Mouse (Mus musculus): ENCODE measurements at regions not wholly inside any gene's neighbourhood (a gene's known extent, or its start where the extent isn't known, plus 50 kb on each side); places are given as distances from the start of the nearest gene placed in this dataset.

DNA sequence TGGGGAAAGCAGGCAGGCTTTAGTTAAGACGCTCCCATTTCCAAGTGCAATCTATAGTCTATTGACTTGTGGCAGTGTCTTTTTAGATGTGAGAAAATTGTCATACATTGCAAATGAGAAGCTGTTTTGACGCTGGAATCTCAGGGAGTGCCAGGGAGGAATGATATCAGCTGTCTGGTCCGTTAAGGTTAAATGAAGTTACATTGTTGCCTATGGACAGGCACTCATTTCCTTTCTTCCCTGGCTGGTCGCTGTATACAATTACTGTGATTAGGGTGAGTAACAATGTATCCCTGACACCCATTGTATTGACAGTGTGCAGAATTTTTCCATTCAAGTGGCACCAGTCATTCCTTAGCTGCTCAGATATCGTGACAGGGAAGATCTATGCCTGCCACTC lies 168.3 kb downstream of the Gpat3 start:
- TF ChIP-seq CTCF (IDR thresholded peaks at IDR 0.05; ENCODE audit: borderline replicate concordance, control insufficient read depth, extremely low read depth, insufficient read depth, low read length, poor library complexity) (no peak), POLR2A (IDR thresholded peaks at IDR 0.05; ENCODE audit: control insufficient read depth, extremely low read depth, insufficient read depth, low read length, poor library complexity) (no peak)
